Mouse (Mus musculus): ENCODE measurements around the gene Phf21a.

DNA sequence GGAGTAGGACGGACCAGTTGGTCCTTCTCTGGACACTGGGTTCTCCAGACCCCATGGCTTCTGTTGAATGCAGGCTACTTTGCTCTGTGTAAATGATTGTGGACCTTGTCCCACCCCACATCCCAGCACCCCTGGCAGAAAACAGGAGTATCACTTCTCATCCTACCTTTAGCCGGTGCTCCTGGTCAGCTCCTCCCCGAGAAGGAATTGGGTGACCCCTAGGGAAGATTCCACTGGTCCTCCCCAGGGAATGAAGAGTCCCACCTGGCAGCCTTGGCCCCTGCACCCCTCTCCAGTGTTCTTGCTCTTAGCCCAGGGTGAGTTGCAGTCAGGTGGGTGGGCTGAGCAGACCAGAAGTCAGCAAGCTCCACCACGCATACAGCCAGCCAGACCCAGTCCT is 271.2 kb downstream of the Phf21a start:
- no peak for TF ChIP-seq EP300 (optimal IDR thresholded peaks at IDR 0.05)
- no peak for TF ChIP-seq CTCF (IDR thresholded peaks at IDR 0.05; ENCODE audit: low read depth)

Data from stomach, postnatal 0 days (tissue).